Mouse (Mus musculus) intestine, embryonic 14.5 days (tissue): Measurements from ENCODE around the gene Mpzl3. TPM values are rescaled to one million over a fixed set of nuclear protein-coding genes. Genes with fewer than 3 reads are reported as not detected.

Experiments
- ATAC-seq: fragments of 200-750 bp; cut with Nextera tagmentation; replicated peaks from 2 replicates; pipeline ENCODE4 v1.8.0; 2017; ENCODE audit warnings: low read depth, moderate number of reproducible peaks, moderate TSS enrichment, moderate library complexity; ENCODE audit not compliant: low FRiP score, low TSS enrichment
- DNase-seq: peaks from one replicate; pipeline ENCODE4 v3.0.0-alpha.2; 2018; ENCODE audit warnings: low spot score
- H3K27ac ChIP-seq: fragments of 300-500 bp; sonication (generic); 2 replicates; pipeline ENCODE4 v1.5.1; 2014; ENCODE audit warnings: low read depth, mild to moderate bottlenecking, control low read depth
- H3K27me3 ChIP-seq: fragments of 300-500 bp; sonication (generic); replicated peaks from 2 replicates; pipeline ENCODE4 v1.6.1; 2014; ENCODE audit warnings: low read length, control low read depth; ENCODE audit not compliant: control insufficient read depth, insufficient read depth
- H3K36me3 ChIP-seq: fragments of 300-500 bp; sonication (generic); 2 replicates; pipeline ENCODE4 v1.6.1; 2014; ENCODE audit warnings: low read length, control low read depth; ENCODE audit not compliant: control insufficient read depth, insufficient read depth
- H3K4me1 ChIP-seq: fragments of 300-500 bp; sonication (generic); replicated peaks from 2 replicates; pipeline ENCODE4 v1.6.1; 2014; ENCODE audit warnings: low read length, control low read depth, mixed read lengths; ENCODE audit not compliant: control insufficient read depth, insufficient read depth
- H3K4me2 ChIP-seq: fragments of 300-500 bp; sonication (generic); 2 replicates; pipeline ENCODE4 v1.6.1; 2014; ENCODE audit warnings: low read length
- H3K4me3 ChIP-seq: fragments of 300-500 bp; sonication (generic); 2 replicates; pipeline ENCODE4 v1.5.1; 2014; ENCODE audit warnings: low read depth, low read length, control low read depth, mixed read lengths
- H3K9ac ChIP-seq: fragments of 300-500 bp; sonication (generic); 2 replicates; pipeline ENCODE4 v1.6.1; 2014; ENCODE audit warnings: mild to moderate bottlenecking, low read length
- H3K9me3 ChIP-seq: fragments of 300-500 bp; sonication (generic); 2 replicates; pipeline ENCODE4 v1.6.1; 2016; ENCODE audit warnings: low read length, control low read depth; ENCODE audit not compliant: control insufficient read depth
- WGBS: fragments of 180-500 bp; shearing (Covaris S2); extraction: QIAGEN DNeasy Blood & Tissue Kit; methylation state at CpG from one replicate; pipeline ENCODE4 v1.1.7; 2014; 5-methylcytosine and 5-hydroxymethylcytosine counted together
- polyA plus RNA-seq: library from polyadenylated mRNA; unstranded; fragments of >200 nt; fragmentation: Nextera tagmentation; extraction: Ambion mirVana; gene quantifications from 2 replicates; pipeline ENCODE4 v1.2.1, GENCODE M21; 2014

The Mpzl3 gene
- 6.3 and 6.5 TPM in 2 replicates for polyA plus RNA-seq

DNA sequence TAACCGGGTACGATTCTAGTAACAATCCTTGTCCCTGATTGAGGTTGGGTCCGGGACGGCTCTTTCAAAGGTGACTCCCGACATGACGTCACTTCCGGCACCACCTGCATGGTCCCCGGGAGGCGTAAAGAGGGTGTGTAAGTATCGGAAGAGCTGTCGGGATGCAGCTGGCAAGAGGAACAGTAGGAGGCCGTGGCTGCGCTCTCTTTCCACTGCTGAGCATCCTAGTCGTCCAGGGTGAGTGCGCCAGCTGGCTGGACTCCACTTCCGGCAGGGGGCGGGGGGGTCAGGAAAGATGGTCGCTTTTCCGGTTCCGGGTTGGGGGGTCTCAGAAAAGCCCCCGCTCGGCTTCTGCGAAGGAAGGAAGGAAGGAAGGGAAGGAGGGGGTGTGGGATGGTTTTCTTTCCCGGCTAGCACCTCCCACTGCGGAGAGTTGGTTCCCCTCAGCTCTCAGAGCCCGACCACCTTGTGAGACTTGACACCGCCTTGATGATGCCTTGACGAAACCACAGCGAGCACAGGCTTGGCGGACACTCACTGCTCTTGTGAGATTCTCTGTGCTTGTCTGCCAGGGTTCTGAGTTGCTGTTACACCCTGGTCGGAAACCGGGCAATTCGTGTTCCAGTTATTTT is at the start of gene Mpzl3:
Gene Mpzl3, plus strand, starts transcription at position 105 of the 632 bp plus-strand sequence.
- ATAC-seq: peak; percentile 95
- WGBS: under 1% methylated on average over 33 of the region's 33 CpGs
- peak within 1 kb of the TSS; percentile 99 for H3K27ac ChIP-seq

DNA sequence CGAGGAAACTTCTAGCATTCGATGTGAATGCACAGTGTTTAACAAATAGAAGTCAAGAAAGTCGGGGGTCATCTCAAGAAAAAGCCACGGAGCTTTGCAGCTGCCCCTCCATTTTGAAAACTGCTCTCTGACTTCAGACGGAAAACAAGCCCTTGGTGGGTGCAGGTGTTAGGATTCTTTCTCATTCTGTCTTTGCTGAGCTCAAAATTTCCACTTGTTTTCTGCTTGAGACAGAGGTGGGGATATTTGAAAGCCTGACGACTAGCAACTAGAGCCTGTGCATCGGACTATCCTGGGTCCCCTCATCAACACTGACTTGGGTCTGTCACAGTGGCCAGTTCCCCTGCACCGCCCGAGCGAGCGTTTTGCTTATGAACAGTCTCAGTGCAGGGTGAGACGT is 47.6 kb upstream of the Mpzl3 start:
- Histone ChIP-seq H3K4me3 (no peak overlapping the region), H3K36me3 (no peaks in the 10 kb centered on the region), H3K9ac (no peak overlapping the region), H3K4me1 (no peaks in the 10 kb centered on the region), H3K27ac (no peak overlapping the region), H3K27me3 (no peaks in the 10 kb centered on the region), H3K9me3 (no peaks in the 10 kb centered on the region), H3K4me2 (no peak overlapping the region)
- no peak for DNase-seq
- no peak for ATAC-seq
- WGBS: 77% methylated on average over 12 of the region's 12 CpGs

More for the DNA sequence above, at the start of gene Mpzl3:
- peak; percentile 94 for DNase-seq
- H3K4me2 ChIP-seq: peak within 1 kb of the TSS; percentile 62
- H3K4me3 ChIP-seq: peak within 1 kb of the TSS; percentile 70
- no peaks in the 10 kb centered on the region for H3K4me1 ChIP-seq
- no peaks in the 10 kb centered on the region for H3K9me3 ChIP-seq
- H3K36me3 ChIP-seq: no peaks in the 10 kb centered on the region
- H3K27me3 ChIP-seq: 0 out of 2 replicates have a peak, but pooled peaks cover 4% of the 10 kb centered on the region
- H3K9ac ChIP-seq: peak within 1 kb of the TSS; percentile 48

DNA sequence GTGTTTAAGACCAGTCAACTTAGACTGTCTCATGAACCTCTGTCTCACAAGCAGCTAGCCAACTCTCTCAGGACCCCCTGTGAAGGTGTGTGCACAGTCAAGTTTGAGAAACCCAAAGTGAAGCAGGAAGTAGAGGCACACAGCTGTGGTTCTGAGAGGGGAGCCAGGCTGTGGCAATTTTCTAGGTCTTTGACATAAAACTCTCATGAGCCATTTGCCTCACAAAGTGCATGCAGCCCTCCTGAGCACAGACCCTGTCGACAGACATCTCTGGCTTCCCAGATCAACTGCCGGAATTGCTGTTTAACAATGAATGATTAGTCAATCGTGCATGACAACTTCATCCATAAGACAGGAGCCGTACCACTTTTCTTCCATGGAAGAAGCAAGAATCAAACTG is 46.6 kb upstream of the Mpzl3 start:
- no peaks in the 10 kb centered on the region for H3K4me1 ChIP-seq

DNA sequence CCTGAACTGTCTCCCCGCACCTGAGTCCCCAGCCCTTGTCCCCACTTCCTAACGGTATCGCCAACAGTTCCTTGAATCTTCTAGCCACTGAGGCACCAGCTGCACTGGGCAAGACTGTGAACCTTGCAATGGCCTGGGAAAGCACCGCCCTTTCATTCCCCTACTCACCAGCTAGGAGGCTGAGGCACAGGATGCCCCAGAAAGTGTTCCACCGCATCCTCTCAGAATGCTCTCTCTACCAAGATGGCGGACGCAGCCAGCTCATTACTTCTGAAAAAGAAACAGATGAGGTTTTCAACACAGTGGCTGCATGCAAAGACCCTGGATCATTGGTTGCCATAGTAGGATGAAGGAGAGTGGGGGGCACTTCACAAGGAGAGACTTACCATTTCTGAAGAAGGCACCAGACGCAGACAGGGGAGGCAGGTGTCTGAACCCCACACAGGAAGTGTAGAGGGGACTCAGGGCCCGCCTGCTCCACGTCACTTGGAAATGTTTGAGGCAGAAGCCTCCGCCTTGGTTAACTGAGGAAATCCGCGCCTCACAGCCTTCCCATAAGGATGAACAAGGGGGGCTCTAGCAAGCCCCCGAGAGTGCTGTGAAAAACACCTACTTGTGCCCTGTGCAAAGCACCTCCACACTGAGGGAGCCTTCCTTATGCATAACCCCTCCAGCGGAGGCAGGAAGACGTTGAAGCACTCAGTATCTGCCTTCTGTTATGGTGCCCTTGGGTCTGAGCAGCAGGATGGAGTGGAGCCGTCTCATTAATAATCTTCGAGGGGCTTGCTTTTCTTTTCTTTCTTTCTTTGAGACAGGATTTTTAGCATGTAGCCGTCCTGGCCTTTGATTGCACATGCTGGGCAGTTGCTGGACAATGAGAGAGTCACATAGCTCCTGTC is 45.6 kb upstream of the Mpzl3 start, which contains the start of gene Cd3e:
Gene Cd3e, minus strand, starts transcription at position 448 of the 899 bp plus-strand sequence.
- Histone ChIP-seq H3K27me3 (no peaks in the 10 kb centered on the region), H3K9me3 (no peaks in the 10 kb centered on the region)
- WGBS: 81% methylated on average over 19 of the region's 19 CpGs

More for the DNA sequence above, 46.6 kb upstream of the Mpzl3 start:
- H3K4me2 ChIP-seq: no peak overlapping the region
- H3K27me3 ChIP-seq: no peaks in the 10 kb centered on the region
- no peaks in the 10 kb centered on the region for H3K36me3 ChIP-seq
- H3K27ac ChIP-seq: no peak overlapping the region
- H3K4me3 ChIP-seq: no peak overlapping the region
- 81% methylated on average over 4 of the region's 4 CpGs for WGBS
- H3K9ac ChIP-seq: no peak overlapping the region
- no peak for DNase-seq
- no peaks in the 10 kb centered on the region for H3K9me3 ChIP-seq
- no peak for ATAC-seq

DNA sequence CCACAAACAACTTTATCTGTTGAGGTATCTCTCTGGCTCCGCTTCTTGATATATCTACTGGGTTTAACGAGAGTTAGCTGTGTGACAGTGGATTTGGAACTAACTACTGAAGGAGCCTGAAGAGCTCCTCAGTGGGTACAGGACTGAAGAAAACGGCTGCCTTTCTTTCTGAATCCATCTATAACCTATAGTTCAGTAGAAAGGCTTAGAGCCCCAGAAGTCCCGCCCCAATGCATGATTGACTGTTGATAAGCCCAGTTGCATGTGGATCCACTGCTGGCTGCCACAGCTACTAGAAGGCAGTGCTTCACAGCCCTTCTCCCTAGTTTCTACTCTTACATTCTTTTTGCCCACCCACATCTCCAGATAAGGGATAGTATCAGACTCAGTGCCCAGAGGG is 44.5 kb upstream of the Mpzl3 start:
- no peak overlapping the region for H3K4me3 ChIP-seq
- no peak overlapping the region for H3K9ac ChIP-seq
- no peak for DNase-seq
- H3K9me3 ChIP-seq: no peaks in the 10 kb centered on the region
- H3K27me3 ChIP-seq: no peaks in the 10 kb centered on the region
- no peaks in the 10 kb centered on the region for H3K36me3 ChIP-seq
- H3K27ac ChIP-seq: no peak overlapping the region
- 76% methylated on average over 4 of the region's 4 CpGs for WGBS
- no peaks in the 10 kb centered on the region for H3K4me1 ChIP-seq
- no peak for ATAC-seq
- no peak overlapping the region for H3K4me2 ChIP-seq

More for the DNA sequence above, 45.6 kb upstream of the Mpzl3 start, which contains the start of gene Cd3e:
- no peak within 1 kb of the TSS for H3K27ac ChIP-seq
- DNase-seq (no peak), ATAC-seq (no peak)
- H3K9ac ChIP-seq: no peak within 1 kb of the TSS
- H3K36me3 ChIP-seq: no peaks in the 10 kb centered on the region
- no peak within 1 kb of the TSS for H3K4me2 ChIP-seq
- H3K4me1 ChIP-seq: no peaks in the 10 kb centered on the region
- no peak within 1 kb of the TSS for H3K4me3 ChIP-seq

DNA sequence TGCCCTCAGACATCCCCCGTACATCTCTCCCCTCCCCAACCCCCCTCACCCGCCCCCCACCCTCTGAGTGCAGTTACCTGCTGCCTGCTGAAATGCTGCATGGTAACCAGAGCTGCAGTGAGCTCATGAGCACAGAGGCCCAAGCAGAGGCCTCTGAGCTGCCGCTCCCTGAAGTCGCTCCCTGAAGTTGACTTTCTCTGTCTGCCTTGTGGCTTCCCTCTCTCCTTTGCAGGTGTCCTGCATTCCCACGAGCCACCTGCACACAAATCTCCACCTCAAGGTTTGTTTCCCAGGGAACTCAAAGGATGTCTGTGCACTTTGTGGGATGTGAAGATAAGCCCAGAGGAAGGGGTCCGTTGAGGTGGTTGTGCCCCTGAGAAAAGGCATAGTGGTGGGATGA is 43.7 kb upstream of the Mpzl3 start:
- H3K27ac ChIP-seq: no peak overlapping the region
- H3K4me2 ChIP-seq: no peak overlapping the region
- no peaks in the 10 kb centered on the region for H3K4me1 ChIP-seq
- DNase-seq (no peak), ATAC-seq (no peak)
- no peak overlapping the region for H3K9ac ChIP-seq
- no peaks in the 10 kb centered on the region for H3K27me3 ChIP-seq
- H3K4me3 ChIP-seq: no peak overlapping the region
- no peaks in the 10 kb centered on the region for H3K36me3 ChIP-seq
- H3K9me3 ChIP-seq: no peaks in the 10 kb centered on the region
- WGBS: 44% methylated on average over 6 of the region's 6 CpGs

DNA sequence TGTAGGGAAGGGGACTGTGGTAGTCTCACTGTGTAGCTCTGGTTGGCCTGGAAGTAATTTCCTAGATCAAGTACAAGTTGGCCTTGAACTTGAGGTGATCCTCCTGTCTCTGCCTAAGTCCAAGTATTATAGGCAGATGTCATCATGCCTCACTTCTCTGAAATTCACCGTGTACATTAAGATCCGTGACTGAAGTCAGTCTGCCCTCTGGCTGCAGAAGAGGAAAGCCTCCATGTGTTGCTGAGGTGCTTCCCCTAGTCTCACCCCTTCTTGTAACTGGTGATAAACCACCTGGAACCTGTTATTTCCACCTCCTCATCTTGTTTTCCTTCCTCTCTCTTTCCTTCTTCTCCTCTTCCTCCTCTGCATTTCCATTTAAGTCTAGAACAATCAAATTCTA is 40.1 kb upstream of the Mpzl3 start:
- 46% methylated on average over 2 of the region's 2 CpGs for WGBS
- no peaks in the 10 kb centered on the region for H3K36me3 ChIP-seq
- H3K4me3 ChIP-seq: no peak overlapping the region
- H3K4me2 ChIP-seq: no peak overlapping the region
- no peaks in the 10 kb centered on the region for H3K4me1 ChIP-seq
- ATAC-seq (no peak), DNase-seq (no peak)
- no peak overlapping the region for H3K9ac ChIP-seq
- H3K27ac ChIP-seq: no peak overlapping the region
- H3K9me3 ChIP-seq: no peaks in the 10 kb centered on the region
- no peaks in the 10 kb centered on the region for H3K27me3 ChIP-seq

DNA sequence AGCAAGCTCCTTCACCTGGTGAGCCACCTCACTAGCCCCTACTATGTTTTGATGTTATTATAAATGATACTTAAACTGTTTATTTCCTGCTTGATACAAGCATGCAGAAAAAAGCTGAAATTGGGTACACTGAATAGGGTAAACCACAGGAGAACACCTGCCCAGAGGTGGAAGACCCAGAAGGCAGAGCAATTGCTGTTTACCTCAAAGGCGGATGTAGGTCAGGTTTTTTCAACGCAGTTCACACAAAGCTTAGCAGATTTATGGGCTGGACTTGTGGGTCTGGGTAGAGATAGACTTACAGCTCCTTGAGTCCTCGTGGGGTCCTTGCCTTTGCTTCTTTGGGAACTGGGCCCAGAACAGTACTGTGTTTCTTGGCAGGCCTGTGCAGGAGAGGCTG is 39.1 kb upstream of the Mpzl3 start:
- ATAC-seq (no peak), DNase-seq (no peak)
- Histone ChIP-seq H3K27me3 (no peaks in the 10 kb centered on the region), H3K9ac (no peak overlapping the region), H3K4me3 (no peak overlapping the region), H3K9me3 (no peaks in the 10 kb centered on the region), H3K36me3 (no peaks in the 10 kb centered on the region), H3K4me1 (no peaks in the 10 kb centered on the region), H3K4me2 (no peak overlapping the region), H3K27ac (no peak overlapping the region)
- WGBS: 65% methylated on average over 3 of the region's 3 CpGs
